In genomic region chr17:44418676-44419404, GRCm38 (mm10) we compare ENCODE assay signal across 14 mouse cellular contexts.
DNase-seq lines count a peak whose midpoint lies in the region; ATAC-seq and TF ChIP-seq lines count a peak whose summit lies in the region.
"Had no signal": no experiment of that assay in that cellular context is flagged by ENCODE, and none has a peak within 500 bp of the region (broad histone marks: within the 10 kb centered on the region; RNA-seq: fewer than 3 reads in every experiment).

No protein-coding gene starts in this region.

- H3K4me2 ChIP-seq in lung, postnatal 0 days (replicated peaks; ENCODE audit: low read depth, low read length) = no peak overlapping the region
- H3K4me2 ChIP-seq in midbrain, embryonic 15.5 days = no peak overlapping the region
- H3K4me2 ChIP-seq: forebrain, embryonic 13.5 days; heart, embryonic 13.5 days; limb, embryonic 12.5 days had no signal

- H3K9me3 ChIP-seq in lung, postnatal 0 days (ENCODE audit: low read length) = no peaks in the 10 kb centered on the region
- H3K9me3 ChIP-seq in midbrain, embryonic 15.5 days = no peaks in the 10 kb centered on the region

- TF ChIP-seq CTCF in lung, postnatal 0 days (IDR thresholded peaks at IDR 0.05) = no peak

- no peaks in the 10 kb centered on the region for H3K27me3 ChIP-seq in lung, postnatal 0 days (replicated peaks; ENCODE audit: insufficient read depth, low read length)
- H3K27me3 ChIP-seq in midbrain, embryonic 15.5 days (replicated peaks) = no peaks in the 10 kb centered on the region
- H3K27me3 ChIP-seq: forebrain, embryonic 13.5 days; heart, embryonic 13.5 days had no signal

- ATAC-seq in frontal cortex, adult (ENCODE audit: low TSS enrichment) = peak; percentile 57; the same call in 1 of the 2 replicates
- ATAC-seq in lung, postnatal 0 days = no peak
- ATAC-seq in granulocyte monocyte progenitor cell, adult 5-6 weeks (replicated peaks; ENCODE audit: poor library complexity, severe bottlenecking) = peak; percentile 46
- ATAC-seq in midbrain, embryonic 15.5 days (replicated peaks) = no peak
- ATAC-seq: forebrain, embryonic 13.5 days had no signal

- TF ChIP-seq EP300 in lung, postnatal 0 days (IDR thresholded peaks at IDR 0.05) = no peak

- no peak overlapping the region for H3K9ac ChIP-seq in lung, postnatal 0 days (replicated peaks; ENCODE audit: low read depth)
- no peak overlapping the region for H3K9ac ChIP-seq in midbrain, embryonic 15.5 days
- H3K9ac ChIP-seq: forebrain, embryonic 13.5 days; heart, embryonic 13.5 days; limb, embryonic 12.5 days had no signal

- no peak overlapping the region for H3K4me3 ChIP-seq in lung, postnatal 0 days (ENCODE audit: low read depth, low read length)
- no peak overlapping the region for H3K4me3 ChIP-seq in midbrain, embryonic 15.5 days
- H3K4me3 ChIP-seq: forebrain, embryonic 13.5 days; heart, embryonic 13.5 days; limb, embryonic 12.5 days had no signal

- WGBS in lung, postnatal 0 days = 59% methylated on average over 11 of the region's 11 CpGs
- 83% methylated on average over 11 of the region's 11 CpGs for WGBS in midbrain, embryonic 15.5 days

- no peak overlapping the region for H3K27ac ChIP-seq in lung, postnatal 0 days (ENCODE audit: low read length)
- no peak overlapping the region for H3K27ac ChIP-seq in midbrain, embryonic 15.5 days
- H3K27ac ChIP-seq: forebrain, embryonic 13.5 days; heart, embryonic 13.5 days; limb, embryonic 12.5 days had no signal

- DNase-seq in frontal cortex, postnatal 14 days (ENCODE audit: low spot score in 2 of 2) = no peak
- peak; percentile 14 for DNase-seq in lung, postnatal 0 days (ENCODE audit: low spot score)
- no peak for DNase-seq in lung, adult 18-20 months
- DNase-seq in skeletal muscle tissue, adult 2 months (ENCODE audit: low read depth, low spot score) = peak; percentile 83
- DNase-seq in adrenal gland, postnatal 14 days = no peak
- DNase-seq: cerebellum, adult 11 months; embryo, embryonic 11 days; layer of hippocampus, adult 9-11 months had no signal

- no peaks in the 10 kb centered on the region for H3K36me3 ChIP-seq in lung, postnatal 0 days (ENCODE audit: insufficient read depth, low read length)
- H3K36me3 ChIP-seq in midbrain, embryonic 15.5 days (replicated peaks) = no peaks in the 10 kb centered on the region
- H3K36me3 ChIP-seq: heart, embryonic 13.5 days; limb, embryonic 12.5 days had no signal

- H3K4me1 ChIP-seq in lung, postnatal 0 days (ENCODE audit: insufficient read depth, low read depth, low read length) = no peaks in the 10 kb centered on the region
- no peaks in the 10 kb centered on the region for H3K4me1 ChIP-seq in midbrain, embryonic 15.5 days
- H3K4me1 ChIP-seq: forebrain, embryonic 13.5 days had no signal

Comparison
In these comparisons a context has a peak if more than half of its experiments do, and no peak if none do; other contexts are left out.
1. DNase-seq: peak in lung, postnatal 0 days (single experiment) and skeletal muscle tissue, adult 2 months (single experiment); none in frontal cortex, postnatal 14 days (0 of 2), lung, adult 18-20 months (0 of 2) and adrenal gland, postnatal 14 days (single experiment).
2. ATAC-seq: peak in frontal cortex, adult (single experiment) and granulocyte monocyte progenitor cell, adult 5-6 weeks (single experiment); none in lung, postnatal 0 days (single experiment) and midbrain, embryonic 15.5 days (single experiment).